Mouse (Mus musculus) forebrain, postnatal 0 days (tissue): ENCODE results near the gene Gemin4. TPM values are rescaled to one million over a fixed set of nuclear protein-coding genes. Genes with fewer than 3 reads are reported as not detected.

Experiments
- ATAC-seq: fragments of 200-750 bp; cut with Nextera tagmentation; 2 replicates; pipeline ENCODE4 v1.8.0; 2017; ENCODE audit warnings: mild to moderate bottlenecking, moderate library complexity
- DNase-seq: peaks from one replicate; pipeline ENCODE4 v3.0.0-alpha.2; 2015
- H3K27ac ChIP-seq: fragments of 300-500 bp; sonication (generic); 2 replicates; pipeline ENCODE4 v1.5.1; 2014; ENCODE audit warnings: low read depth, mild to moderate bottlenecking, antibody characterized with exemption, low read length, moderate library complexity, mixed read lengths
- H3K27me3 ChIP-seq: fragments of 300-500 bp; sonication (generic); 2 replicates; pipeline ENCODE4 v1.6.1; 2014; ENCODE audit warnings: mild to moderate bottlenecking, low read length, mixed read lengths; ENCODE audit not compliant: insufficient read depth
- H3K36me3 ChIP-seq: fragments of 300-500 bp; sonication (generic); 2 replicates; pipeline ENCODE4 v1.6.1; 2014; ENCODE audit warnings: mild to moderate bottlenecking, moderate library complexity; ENCODE audit not compliant: insufficient read depth
- H3K4me1 ChIP-seq: fragments of 300-500 bp; sonication (generic); 2 replicates; pipeline ENCODE4 v1.6.1; 2014; ENCODE audit warnings: antibody characterized with exemption; ENCODE audit not compliant: insufficient read depth
- H3K4me2 ChIP-seq: fragments of 300-500 bp; sonication (generic); 2 replicates; pipeline ENCODE4 v1.6.1; 2014; ENCODE audit warnings: low read depth, mild to moderate bottlenecking, moderate library complexity
- H3K4me3 ChIP-seq: fragments of 300-500 bp; sonication (generic); 2 replicates; pipeline ENCODE4 v1.5.1; 2014; ENCODE audit warnings: low read depth, low read length, mixed read lengths
- H3K9ac ChIP-seq: fragments of 300-500 bp; sonication (generic); 2 replicates; pipeline ENCODE4 v1.6.1; 2014; ENCODE audit warnings: mild to moderate bottlenecking
- H3K9me3 ChIP-seq: fragments of 300-500 bp; sonication (generic); 2 replicates; pipeline ENCODE4 v1.6.1; 2016; ENCODE audit warnings: low read length
- CTCF ChIP-seq: sonication (generic); IDR thresholded peaks from 2 replicates; pipeline ENCODE4 v1.5.1; 2016; ENCODE audit warnings: antibody characterized with exemption, control low read depth, low read depth
- WGBS: fragments of 180-500 bp; shearing (Covaris S2); extraction: QIAGEN DNeasy Blood & Tissue Kit; methylation state at CpG from one replicate; pipeline ENCODE4 v1.1.7; 2014; 5-methylcytosine and 5-hydroxymethylcytosine counted together
- polyA plus RNA-seq: library from polyadenylated mRNA; unstranded; fragments of >200 nt; fragmentation: Nextera tagmentation; extraction: Ambion mirVana; gene quantifications from 2 replicates; pipeline ENCODE4 v1.2.1, GENCODE M21; 2015
- total RNA-seq: library from RNA; depleted of rRNA; stranded (reverse); fragments of >200 nt; gene quantifications from 2 replicates; pipeline ENCODE4 v1.2.3, GENCODE M21; 2014

Gemin4 gene
- total and polyA plus RNA-seq, 2 experiments from 2014 or later: 8.7 to 12.2 TPM

- peak overlapping the region; percentile 80 for H3K27ac ChIP-seq
- WGBS: under 1% methylated on average over 73 of the region's 90 CpGs
Observed at GRCm38 (mm10) chr11:76201761-76202674, 15.4 kb downstream of the Gemin4 start.

GRCm38 (mm10) chr11:76196977-76197469 lies 20.4 kb downstream of the Gemin4 start:
- no peak overlapping the region for H3K4me2 ChIP-seq
- H3K9me3 ChIP-seq: no peaks in the 10 kb centered on the region
- ATAC-seq: no peak
- H3K4me3 ChIP-seq: no peak overlapping the region
- H3K9ac ChIP-seq: no peak overlapping the region
- DNase-seq: no peak
- no peaks in the 10 kb centered on the region for H3K36me3 ChIP-seq
- no peak overlapping the region for H3K27ac ChIP-seq
- H3K4me1 ChIP-seq: no peaks in the 10 kb centered on the region
- 47% methylated on average over 8 of the region's 8 CpGs for WGBS
- H3K27me3 ChIP-seq: no peaks in the 10 kb centered on the region
- TF ChIP-seq CTCF: no peak

More at GRCm38 (mm10) chr11:76201761-76202674, 15.4 kb downstream of the Gemin4 start:
- H3K9ac ChIP-seq: peak overlapping the region; percentile 90
- peak overlapping the region; percentile 87 for H3K4me2 ChIP-seq
- TF ChIP-seq CTCF: peak; percentile 45
- no peaks in the 10 kb centered on the region for H3K4me1 ChIP-seq
- H3K4me3 ChIP-seq: peak overlapping the region; percentile 90
- ATAC-seq (peak; percentile 99), DNase-seq (peak; percentile 85)
- no peaks in the 10 kb centered on the region for H3K9me3 ChIP-seq
- H3K36me3 ChIP-seq: peaks cover 26% of the 10 kb centered on the region
- H3K27me3 ChIP-seq: no peaks in the 10 kb centered on the region

GRCm38 (mm10) chr11:76196275-76196976 lies 21.0 kb downstream of the Gemin4 start:
- Histone ChIP-seq H3K4me2 (no peak overlapping the region), H3K4me1 (no peaks in the 10 kb centered on the region), H3K9ac (no peak overlapping the region), H3K9me3 (no peaks in the 10 kb centered on the region), H3K4me3 (no peak overlapping the region), H3K36me3 (no peaks in the 10 kb centered on the region), H3K27me3 (no peaks in the 10 kb centered on the region), H3K27ac (no peak overlapping the region)
- no peak for DNase-seq
- no peak for TF ChIP-seq CTCF
- 61% methylated on average over 8 of the region's 8 CpGs for WGBS
- no peak for ATAC-seq

GRCm38 (mm10) chr11:76186908-76187307 lies 30.6 kb downstream of the Gemin4 start:
- ATAC-seq (no peak), DNase-seq (no peak)
- Histone ChIP-seq H3K4me1 (no peaks in the 10 kb centered on the region), H3K9me3 (no peaks in the 10 kb centered on the region), H3K27me3 (no peaks in the 10 kb centered on the region), H3K4me3 (no peak overlapping the region), H3K27ac (no peak overlapping the region), H3K9ac (no peak overlapping the region), H3K36me3 (no peaks in the 10 kb centered on the region), H3K4me2 (no peak overlapping the region)
- no peak for TF ChIP-seq CTCF
- 83% methylated on average over 6 of the region's 6 CpGs for WGBS

- 88% methylated on average over 4 of the region's 4 CpGs for WGBS
- no peak for TF ChIP-seq CTCF
- Histone ChIP-seq H3K4me2 (no peak overlapping the region), H3K27me3 (no peaks in the 10 kb centered on the region), H3K9me3 (no peaks in the 10 kb centered on the region), H3K36me3 (no peaks in the 10 kb centered on the region), H3K27ac (no peak overlapping the region), H3K4me3 (no peak overlapping the region), H3K4me1 (no peaks in the 10 kb centered on the region), H3K9ac (no peak overlapping the region)
- no peak for DNase-seq
- no peak for ATAC-seq
Observed at GRCm38 (mm10) chr11:76183745-76184144, 33.7 kb downstream of the Gemin4 start.

GRCm38 (mm10) chr11:76180146-76180540 lies 37.3 kb downstream of the Gemin4 start:
- H3K27me3 ChIP-seq: no peaks in the 10 kb centered on the region
- WGBS: 21% methylated on average over 7 of the region's 7 CpGs
- H3K9me3 ChIP-seq: no peaks in the 10 kb centered on the region
- peak overlapping the region; percentile 88 for H3K4me2 ChIP-seq
- H3K4me3 ChIP-seq: peak overlapping the region; percentile 81
- DNase-seq (no peak), ATAC-seq (no peak)
- H3K36me3 ChIP-seq: peaks cover 10% of the 10 kb centered on the region; the same call in 1 of the 2 replicates
- no peaks in the 10 kb centered on the region for H3K4me1 ChIP-seq
- TF ChIP-seq CTCF: no peak
- peak overlapping the region; percentile 80 for H3K9ac ChIP-seq
- peak overlapping the region; percentile 80 for H3K27ac ChIP-seq
